Mouse (Mus musculus) urinary bladder, adult 18-20 months (tissue): ENCODE measurements around the gene Rps6ka1.
"Not testable (repeated sequence)": the region's sequence is repeated elsewhere in the genome, so short reads cannot be mapped to it uniquely, and the experiment has no call there.

Experiments
- DNase-seq, 2 experiments: peaks; one replicate each; pipeline ENCODE4 v3.0.0; 2022; ENCODE audit warnings: low spot score in 2 of 2, mixed read lengths in 2 of 2

The Rps6ka1 gene

DNA sequence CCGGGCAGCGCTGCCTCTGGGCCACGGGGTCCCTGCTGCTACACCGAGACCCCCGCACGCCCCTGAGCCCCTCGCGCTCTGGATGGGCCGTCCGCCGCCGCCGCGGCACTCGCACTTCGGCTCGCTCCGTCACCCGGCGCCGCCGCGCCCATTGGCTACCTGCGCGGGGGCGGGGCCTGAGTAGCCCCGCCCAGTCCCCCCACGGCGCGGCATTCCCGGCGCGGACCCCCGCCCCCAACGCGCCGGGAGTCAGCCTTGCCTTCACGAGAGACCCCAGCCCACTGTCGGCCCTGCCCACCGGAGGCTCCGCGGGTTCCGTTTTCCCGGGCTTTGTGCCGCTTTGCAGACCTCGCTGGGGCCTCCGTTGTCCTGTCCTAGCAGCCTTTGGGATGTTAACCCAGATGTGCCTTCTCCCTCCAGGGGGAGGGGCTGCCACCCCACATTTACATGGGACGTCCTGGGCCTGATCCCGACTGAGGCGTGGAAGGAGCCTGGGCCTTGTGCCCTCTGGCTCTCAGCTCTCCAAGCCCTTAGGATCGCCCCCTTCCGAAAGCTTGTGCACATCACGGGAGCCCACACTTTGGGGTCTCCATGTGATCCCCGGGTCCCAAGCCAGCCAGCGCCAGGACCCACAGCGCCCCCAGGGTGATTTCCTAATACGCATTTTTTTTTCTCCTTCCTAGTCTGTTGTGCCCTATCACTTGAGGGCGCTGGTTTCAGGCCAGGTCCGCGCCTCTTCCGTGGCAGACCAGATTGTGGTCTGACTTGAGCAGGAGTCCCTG, at the start of gene Rps6ka1:
Gene Rps6ka1 (minus strand): TSS at position 126 of the 782 bp plus-strand sequence.
- peak; percentile 54 to 73 for DNase-seq

- no peak for DNase-seq
Observed at GRCm38 (mm10) chr4:133931785-133932184, 44.2 kb upstream of the Rps6ka1 start.

DNA sequence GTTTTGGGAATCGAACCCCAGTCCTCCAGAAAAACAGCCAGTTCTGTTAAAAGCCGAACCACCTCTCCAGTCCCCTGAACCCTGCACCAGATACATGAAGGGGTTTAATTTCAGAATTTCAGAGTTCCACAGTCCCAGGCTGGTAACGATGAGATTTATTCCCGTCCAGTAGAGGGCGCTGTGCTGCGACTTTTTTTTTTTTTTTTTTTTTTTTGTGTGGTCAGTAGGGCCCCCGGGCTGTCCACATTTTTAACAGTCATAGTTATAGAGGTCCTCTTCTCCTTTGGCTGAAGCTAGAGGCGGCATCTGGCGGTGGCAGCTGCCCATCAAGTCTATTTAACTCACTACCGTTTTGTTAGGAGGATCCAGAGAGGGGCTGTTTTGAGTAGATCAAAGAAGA, 43.8 kb upstream of the Rps6ka1 start:
- no peak for DNase-seq

DNA sequence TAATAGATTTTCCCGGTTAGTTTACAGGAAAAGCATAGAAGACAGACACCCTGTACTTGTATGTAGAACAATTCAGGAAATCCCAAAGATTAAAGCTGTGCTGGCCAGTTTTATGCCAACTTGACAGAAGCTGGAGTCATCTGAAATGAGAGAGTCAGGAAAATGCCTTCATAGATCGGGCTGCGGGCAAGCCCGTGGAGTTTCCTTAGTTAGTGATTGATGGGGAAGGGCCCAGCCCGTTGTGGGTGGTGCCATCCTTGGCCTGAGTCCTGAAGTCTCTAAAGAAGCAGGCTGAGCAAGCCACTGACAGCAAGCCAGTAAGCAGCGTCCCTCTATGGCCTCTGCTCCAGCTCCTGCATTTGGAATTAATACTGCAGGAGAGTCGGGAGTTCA, 41.7 kb upstream of the Rps6ka1 start:
- no peak for DNase-seq

DNA sequence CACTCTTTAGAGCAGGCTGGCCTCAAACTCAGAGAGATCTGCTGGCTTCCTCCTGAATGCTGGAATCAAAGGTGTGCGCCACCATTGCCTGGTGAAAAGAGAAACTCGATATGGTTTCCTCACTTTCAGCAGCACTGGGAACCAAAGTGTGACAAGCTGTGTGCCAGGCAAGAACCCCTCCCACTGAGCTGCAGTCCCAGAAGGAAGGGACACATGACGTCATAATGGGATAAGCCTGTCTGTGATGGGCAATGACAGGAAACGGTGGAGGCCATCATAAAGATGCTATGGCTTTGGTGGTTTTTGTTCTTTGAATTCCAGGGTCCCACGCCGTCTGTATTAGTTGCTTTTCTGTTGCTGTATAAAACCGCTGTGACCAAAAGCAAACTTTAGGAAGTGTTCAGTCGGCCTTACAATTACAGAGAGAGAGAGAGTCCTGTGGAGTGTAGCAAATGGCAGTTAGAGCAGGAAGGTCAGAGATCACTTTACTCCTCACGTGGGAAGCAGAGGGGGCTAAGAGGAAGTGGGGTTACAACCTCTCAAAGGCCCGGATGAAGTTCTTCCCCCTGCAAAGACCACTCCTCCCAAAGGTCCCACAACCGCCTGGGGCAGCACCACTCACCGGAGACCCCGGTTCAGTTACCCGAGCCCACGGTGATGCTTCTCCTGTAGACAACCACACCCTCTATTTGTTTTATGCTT, 41.1 kb upstream of the Rps6ka1 start:
- DNase-seq: no peak

- no peak for DNase-seq
Observed at GRCm38 (mm10) chr4:133925204-133925603, 37.6 kb upstream of the Rps6ka1 start.

DNA sequence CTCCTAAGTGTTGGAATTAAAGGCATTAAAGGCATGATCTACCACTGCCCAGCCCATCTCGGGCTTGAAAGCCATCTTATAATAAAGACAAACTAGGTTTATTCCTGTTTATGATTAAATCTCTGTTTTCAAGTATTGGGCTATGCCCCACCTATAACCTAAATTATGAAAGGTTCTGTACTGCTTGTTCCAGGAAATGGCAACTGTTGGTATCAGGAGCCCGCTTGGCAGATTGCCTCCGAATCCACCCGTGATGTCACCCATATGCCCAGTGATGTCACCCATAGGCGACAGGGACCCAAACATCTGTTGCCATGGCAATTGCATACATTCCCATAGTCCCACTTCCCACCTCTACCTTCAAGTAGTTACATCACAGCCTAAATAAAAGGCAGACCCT, 36.1 kb upstream of the Rps6ka1 start:
- DNase-seq: no peak

- peak in 1 of 2 experiments; percentile 27 for DNase-seq
Observed at GRCm38 (mm10) chr4:133918093-133918825, 30.7 kb upstream of the Rps6ka1 start.

DNA sequence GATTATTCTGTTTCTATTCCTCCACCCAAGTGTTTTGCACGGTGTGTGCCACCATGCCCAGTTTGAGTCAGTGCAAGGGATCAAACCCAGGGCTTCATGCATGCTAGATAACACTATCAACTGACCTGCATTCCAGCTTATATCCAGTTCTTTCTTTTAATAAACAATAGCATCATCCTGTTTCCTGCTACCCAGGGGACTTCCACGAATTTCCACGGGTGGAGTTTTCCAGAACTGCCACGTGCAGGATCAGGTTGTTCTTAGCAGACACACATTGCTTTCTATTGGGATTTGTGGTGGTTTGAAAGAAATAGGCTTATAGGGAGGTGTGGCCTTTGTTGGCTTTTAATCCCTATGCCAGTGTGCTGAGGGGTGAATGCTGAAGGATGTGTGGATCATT, 24.4 kb upstream of the Rps6ka1 start:
- DNase-seq: no peak

DNA sequence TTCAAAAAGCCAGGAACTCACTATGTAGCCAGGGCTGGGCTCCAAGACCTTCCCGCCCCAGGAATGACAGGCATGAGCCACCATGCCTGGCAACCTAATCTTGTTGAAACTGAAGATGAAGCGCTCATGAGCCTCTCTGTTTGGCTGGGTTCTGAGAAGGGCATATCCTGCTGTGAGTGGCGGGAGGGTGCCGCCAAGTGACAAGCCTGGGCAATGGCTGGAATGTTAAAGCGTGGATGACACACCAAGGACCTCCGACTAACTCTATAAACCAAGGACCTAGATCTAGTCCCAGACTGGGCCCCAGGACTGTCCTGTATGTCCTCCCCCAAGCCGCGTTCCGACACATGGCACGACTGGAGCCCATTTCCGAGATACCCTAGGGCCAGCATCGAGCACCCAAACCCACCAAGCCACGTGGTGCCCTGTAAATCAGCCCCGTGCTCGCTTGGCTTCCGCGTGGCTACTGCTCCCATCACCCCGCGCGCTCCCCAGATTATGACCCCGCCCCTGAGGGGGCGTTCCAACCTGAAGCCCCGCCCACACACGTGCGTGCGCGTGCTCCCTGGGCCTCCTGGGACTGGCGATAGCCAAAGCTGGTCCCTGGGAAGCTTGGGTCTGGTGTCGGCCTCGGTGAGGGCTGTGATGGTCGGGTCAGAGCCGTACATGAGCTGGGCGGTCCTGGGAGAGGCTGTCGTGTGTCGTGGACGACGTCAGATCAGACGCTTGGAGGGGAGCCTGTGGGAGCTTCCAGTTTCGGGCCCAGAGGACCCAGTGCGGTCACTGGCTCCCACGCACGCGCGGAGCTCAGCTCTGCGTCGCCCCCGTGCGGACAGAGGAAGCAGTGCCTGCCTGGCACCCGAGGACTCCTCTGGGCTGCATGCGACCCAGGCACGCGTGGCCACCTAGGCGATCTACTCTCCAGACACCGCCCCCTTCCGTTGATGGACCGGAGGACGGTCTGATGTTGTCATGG, 22.9 kb upstream of the Rps6ka1 start:
- peak; percentile 90 to 96 for DNase-seq

DNA sequence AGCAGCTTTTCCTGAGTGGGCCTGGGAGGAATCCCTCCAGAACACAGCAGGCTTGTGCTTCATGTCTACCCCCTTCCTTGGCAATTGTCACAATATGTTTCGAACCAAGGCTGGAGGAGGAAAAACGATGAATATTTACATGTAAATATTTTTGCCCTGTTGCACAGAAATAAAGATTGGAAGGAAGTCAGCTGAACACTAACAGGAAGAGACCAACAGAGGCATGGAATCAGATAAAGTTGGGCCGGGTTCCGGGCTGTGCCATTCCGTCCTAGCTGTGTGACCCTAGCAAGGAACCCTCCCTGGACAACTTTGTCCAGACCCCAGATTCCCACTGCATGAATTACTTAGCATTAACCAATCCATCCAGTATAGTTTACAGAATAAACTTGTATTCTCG, 20.5 kb upstream of the Rps6ka1 start:
- no peak for DNase-seq

DNA sequence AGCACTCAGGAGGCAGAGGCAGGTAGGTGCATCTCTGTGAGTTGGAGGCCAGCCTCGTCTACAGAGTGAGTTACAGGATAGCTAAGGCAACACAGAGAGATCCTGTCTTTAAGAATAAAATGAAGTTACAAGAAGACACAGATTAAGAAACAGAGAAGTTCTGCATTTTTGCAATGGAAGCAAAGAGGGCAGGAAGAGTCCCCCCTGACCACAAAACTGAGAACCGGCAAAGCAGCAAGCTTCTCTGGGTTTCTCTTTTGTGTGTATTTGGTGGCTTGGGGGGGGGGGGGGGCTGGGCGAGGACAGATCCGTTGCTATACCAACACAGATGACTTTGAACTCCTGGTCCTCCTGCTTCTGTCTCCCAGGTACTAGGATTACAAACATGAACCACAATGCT, 19.5 kb upstream of the Rps6ka1 start:
- DNase-seq: no peak

DNA sequence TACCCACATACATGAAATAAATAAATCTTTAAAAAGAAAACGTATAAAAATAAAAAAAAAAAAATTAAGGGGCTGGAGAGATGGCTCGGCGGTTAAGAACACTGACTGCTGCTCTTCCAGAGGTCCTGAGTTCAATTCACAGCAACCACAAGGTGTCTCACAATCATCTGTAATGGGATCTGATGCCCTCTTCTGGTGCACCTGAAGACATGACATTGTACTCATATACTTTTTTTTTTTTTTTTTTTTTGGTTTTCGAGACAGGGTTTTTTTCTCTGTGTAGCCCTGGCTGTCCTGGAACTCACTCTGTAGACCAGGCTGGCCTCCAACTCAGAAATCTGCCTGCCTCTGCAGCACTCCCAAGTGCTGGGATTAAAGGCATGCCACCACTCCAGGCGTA, 18.7 kb upstream of the Rps6ka1 start:
- DNase-seq: not testable (repeated sequence)

GRCm38 (mm10) chr4:133905167-133905566, 17.6 kb upstream of the Rps6ka1 start:
- DNase-seq: no peak

- no peak for DNase-seq
Observed at GRCm38 (mm10) chr4:133904326-133904725, 16.7 kb upstream of the Rps6ka1 start.

DNA sequence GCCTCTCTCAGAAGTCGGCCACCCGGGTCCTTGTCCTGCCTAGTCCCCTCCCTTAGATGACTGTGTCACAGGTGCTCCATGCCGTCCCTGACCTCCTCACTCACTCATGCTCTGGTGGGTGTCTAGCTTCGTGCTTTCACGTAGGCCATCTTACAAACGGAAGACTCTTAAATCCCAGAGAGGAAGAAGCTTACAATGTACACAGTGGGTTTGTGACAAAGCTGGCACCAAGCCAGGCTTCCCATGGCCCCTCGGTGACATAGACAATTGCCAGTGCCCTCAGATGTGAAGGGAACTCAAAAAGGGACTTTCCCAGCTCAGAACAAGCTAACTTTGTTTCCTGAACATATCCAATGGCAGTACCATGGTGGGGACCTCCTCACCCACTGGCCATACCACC, 15.8 kb upstream of the Rps6ka1 start:
- DNase-seq: no peak

DNA sequence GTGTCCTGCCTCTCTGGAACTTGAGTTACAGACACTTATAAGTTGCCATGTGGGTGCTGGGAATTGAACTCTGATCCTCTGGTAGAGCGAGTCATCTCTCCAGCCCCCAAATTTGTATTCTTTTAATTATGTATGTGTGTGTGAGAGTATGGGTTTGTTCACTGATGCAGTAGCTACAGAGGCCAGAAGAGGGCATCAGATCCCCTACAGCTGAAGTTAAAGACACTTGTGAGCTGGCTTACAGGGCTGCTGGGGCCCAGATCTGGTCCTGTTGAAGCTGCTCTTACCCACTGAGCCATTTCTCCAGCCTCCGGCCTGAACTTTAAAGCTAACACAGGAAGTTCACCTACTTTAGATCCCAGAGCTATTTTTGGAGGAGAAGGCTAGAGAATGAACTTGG, 14.9 kb upstream of the Rps6ka1 start:
- DNase-seq: no peak

DNA sequence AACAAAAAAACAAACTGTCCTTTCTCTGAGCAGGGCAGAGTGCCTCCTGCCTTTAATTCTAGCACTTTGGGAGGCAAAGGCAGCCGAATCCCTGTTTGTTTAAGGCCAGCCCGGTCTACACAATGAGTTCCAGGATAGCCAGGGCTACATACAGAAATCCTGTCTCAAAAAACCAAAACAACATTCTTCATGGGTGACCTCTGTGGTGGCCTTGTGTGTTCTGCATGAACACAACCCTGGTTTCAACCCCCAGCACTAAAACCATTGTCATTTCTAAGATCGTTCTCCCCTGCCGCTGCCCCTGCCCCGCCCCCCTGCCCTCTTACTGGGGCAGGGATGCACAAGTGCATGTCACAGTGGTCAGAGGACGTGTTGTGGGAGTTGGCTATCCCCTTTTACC, 13.3 kb upstream of the Rps6ka1 start:
- DNase-seq: no peak

DNA sequence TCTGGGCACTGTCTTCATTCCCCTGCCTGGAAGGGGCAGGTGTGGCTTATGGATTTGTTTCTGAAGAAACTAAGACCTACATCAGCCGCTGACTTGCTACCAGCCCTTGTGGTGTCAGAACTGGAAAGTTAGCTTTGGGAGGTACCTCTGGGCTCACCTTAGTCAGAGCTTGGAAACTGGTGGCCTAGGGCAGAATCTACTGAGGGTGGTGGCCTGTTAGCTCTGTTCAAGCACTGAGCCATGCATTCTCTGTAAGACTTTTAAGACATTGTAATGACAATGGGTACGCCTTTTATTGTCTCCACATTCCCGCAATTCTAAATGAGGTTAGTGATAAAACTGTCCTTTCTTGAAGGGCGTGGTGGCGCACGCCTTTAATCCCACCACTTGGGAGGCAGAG, 12.8 kb upstream of the Rps6ka1 start:
- no peak for DNase-seq

- no peak for DNase-seq
Observed at GRCm38 (mm10) chr4:133899241-133899800, 11.7 kb upstream of the Rps6ka1 start.

- DNase-seq: no peak
Observed at GRCm38 (mm10) chr4:133898151-133898550, 10.6 kb upstream of the Rps6ka1 start.
